Mouse (Mus musculus) heart, embryonic 10.5 days (tissue): ENCODE results near the gene Trim62. TPM values are rescaled to one million over a fixed set of nuclear protein-coding genes. Genes with fewer than 3 reads are reported as not detected.
A peak's percentile ranks its signal among the peaks of the same experiment; 100 is the strongest.
"Not testable (repeated sequence)": the region's sequence is repeated elsewhere in the genome, so short reads cannot be mapped to it uniquely, and the experiment has no call there.

ENCODE experiments used
- DNase-seq: peaks from one replicate; pipeline ENCODE4 v3.0.0-alpha.2; 2017; ENCODE audit warnings: low spot score
- H3K27ac ChIP-seq: fragments of 300-500 bp; sonication (generic); 2 replicates; pipeline ENCODE4 v1.5.1; 2016; ENCODE audit warnings: mild to moderate bottlenecking
- H3K27me3 ChIP-seq: fragments of 300-500 bp; sonication (generic); 2 replicates; pipeline ENCODE4 v1.6.1; 2016; ENCODE audit warnings: mild to moderate bottlenecking; ENCODE audit not compliant: poor library complexity, insufficient read depth, severe bottlenecking
- H3K36me3 ChIP-seq: fragments of 300-500 bp; sonication (generic); 2 replicates; pipeline ENCODE4 v1.6.1; 2016; ENCODE audit warnings: mild to moderate bottlenecking, moderate library complexity
- H3K4me1 ChIP-seq: fragments of 300-500 bp; sonication (generic); 2 replicates; pipeline ENCODE4 v1.6.1; 2016; ENCODE audit warnings: mild to moderate bottlenecking
- H3K4me3 ChIP-seq: fragments of 300-500 bp; sonication (generic); 2 replicates; pipeline ENCODE4 v1.5.1; 2016; ENCODE audit warnings: mild to moderate bottlenecking, moderate library complexity
- H3K9me3 ChIP-seq: fragments of 300-500 bp; sonication (generic); 2 replicates; pipeline ENCODE4 v1.6.1; 2016; ENCODE audit warnings: mild to moderate bottlenecking, moderate library complexity
- WGBS: fragments of 180-500 bp; shearing (Covaris S2); methylation state at CpG from one replicate; pipeline ENCODE4 v1.1.7; 2016; 5-methylcytosine and 5-hydroxymethylcytosine counted together
- polyA plus RNA-seq: library from polyadenylated mRNA; unstranded; fragments of >200 nt; fragmentation: Nextera tagmentation; extraction: Ambion mirVana; gene quantifications from 2 replicates; pipeline ENCODE4 v1.2.1, GENCODE M21; 2016

Gene Trim62
- polyA plus RNA-seq, 1 experiment from 2014 or later = 6.5 TPM

- DNase-seq, H3K4me3 ChIP-seq, H3K9me3 ChIP-seq, H3K27ac ChIP-seq, H3K36me3 ChIP-seq: not testable (repeated sequence)
- peaks cover 14% of the 10 kb centered on the region; the same call in 1 of the 2 replicates for H3K4me1 ChIP-seq
- 0 out of 2 replicates have a peak, but pooled peaks cover 10% of the 10 kb centered on the region for H3K27me3 ChIP-seq
Observed at GRCm38 (mm10) chr4:128858226-128858625, 25.2 kb upstream of the Trim62 start.

- H3K27ac ChIP-seq = no peak overlapping the region
- no peaks in the 10 kb centered on the region for H3K36me3 ChIP-seq
- H3K4me1 ChIP-seq = peaks cover 14% of the 10 kb centered on the region; the same call in 1 of the 2 replicates
- no peak for DNase-seq
- 0 out of 2 replicates have a peak, but pooled peaks cover 10% of the 10 kb centered on the region for H3K27me3 ChIP-seq
- no peaks in the 10 kb centered on the region for H3K9me3 ChIP-seq
- no peak overlapping the region for H3K4me3 ChIP-seq
- 64% methylated on average over 4 of the region's 4 CpGs for WGBS
Observed at GRCm38 (mm10) chr4:128858878-128859277, 24.5 kb upstream of the Trim62 start.

- 55% methylated on average over 19 of the region's 19 CpGs for WGBS
- Histone ChIP-seq H3K36me3 (no peaks in the 10 kb centered on the region), H3K9me3 (no peaks in the 10 kb centered on the region), H3K4me1 (peaks cover 8% of the 10 kb centered on the region; the same call in 1 of the 2 replicates), H3K4me3 (no peak overlapping the region), H3K27ac (no peak overlapping the region), H3K27me3 (peaks cover 47% of the 10 kb centered on the region)
- no peak for DNase-seq
Observed at GRCm38 (mm10) chr4:128872992-128873391, 10.4 kb upstream of the Trim62 start.

- Histone ChIP-seq H3K27ac (no peak overlapping the region), H3K36me3 (no peaks in the 10 kb centered on the region), H3K4me3 (no peak overlapping the region), H3K4me1 (peaks cover 8% of the 10 kb centered on the region; the same call in 1 of the 2 replicates), H3K27me3 (peaks cover 50% of the 10 kb centered on the region), H3K9me3 (no peaks in the 10 kb centered on the region)
- DNase-seq = no peak
- WGBS = 93% methylated on average over 17 of the region's 17 CpGs
Observed at GRCm38 (mm10) chr4:128874062-128874461, 9.3 kb upstream of the Trim62 start.

- 87% methylated on average over 11 of the region's 11 CpGs for WGBS
- Histone ChIP-seq H3K4me3 (no peak overlapping the region), H3K27me3 (peaks cover 57% of the 10 kb centered on the region), H3K4me1 (peaks cover 15% of the 10 kb centered on the region; the same call in 1 of the 2 replicates), H3K36me3 (no peaks in the 10 kb centered on the region), H3K9me3 (no peaks in the 10 kb centered on the region), H3K27ac (no peak overlapping the region)
- DNase-seq = no peak
Observed at GRCm38 (mm10) chr4:128875439-128875838, 7.9 kb upstream of the Trim62 start.

- DNase-seq = no peak
- no peaks in the 10 kb centered on the region for H3K9me3 ChIP-seq
- H3K4me1 ChIP-seq = peaks cover 15% of the 10 kb centered on the region; the same call in 1 of the 2 replicates
- no peak overlapping the region for H3K27ac ChIP-seq
- H3K36me3 ChIP-seq = no peaks in the 10 kb centered on the region
- peaks cover 58% of the 10 kb centered on the region for H3K27me3 ChIP-seq
- 14% methylated on average over 6 of the region's 6 CpGs for WGBS
- 0 out of 2 replicates have a peak overlapping the region, but pooled peaks have one; percentile 17 for H3K4me3 ChIP-seq
Observed at GRCm38 (mm10) chr4:128877520-128877919, 5.9 kb upstream of the Trim62 start.

- Histone ChIP-seq H3K4me3 (no peak overlapping the region), H3K27ac (0 out of 2 replicates have a peak overlapping the region, but pooled peaks have one; percentile 4), H3K36me3 (no peaks in the 10 kb centered on the region), H3K27me3 (peaks cover 49% of the 10 kb centered on the region), H3K9me3 (no peaks in the 10 kb centered on the region), H3K4me1 (peaks cover 29% of the 10 kb centered on the region)
- 16% methylated on average over 13 of the region's 13 CpGs for WGBS
- DNase-seq = no peak
Observed at GRCm38 (mm10) chr4:128878901-128879491, 4.4 kb upstream of the Trim62 start.

- H3K27ac ChIP-seq = peak overlapping the region; percentile 87
- H3K27me3 ChIP-seq = peaks cover 44% of the 10 kb centered on the region
- H3K4me1 ChIP-seq = peaks cover 35% of the 10 kb centered on the region
- H3K4me3 ChIP-seq = peak overlapping the region; percentile 89
- no peaks in the 10 kb centered on the region for H3K9me3 ChIP-seq
- peak; percentile 79 for DNase-seq
- peaks cover 12% of the 10 kb centered on the region; the same call in 1 of the 2 replicates for H3K36me3 ChIP-seq
- WGBS = under 1% methylated on average over 94 of the region's 94 CpGs
Observed at GRCm38 (mm10) chr4:128883801-128884710, 676 bp downstream of the Trim62 start.

GRCm38 (mm10) chr4:128884711-128885095, 1.3 kb downstream of the Trim62 start:
- peaks cover 39% of the 10 kb centered on the region for H3K27me3 ChIP-seq
- 0 out of 2 replicates have a peak overlapping the region, but pooled peaks have one; percentile 87 for H3K27ac ChIP-seq
- H3K36me3 ChIP-seq = peaks cover 12% of the 10 kb centered on the region; the same call in 1 of the 2 replicates
- no peak for DNase-seq
- no peaks in the 10 kb centered on the region for H3K9me3 ChIP-seq
- WGBS = 54% methylated on average over 5 of the region's 5 CpGs
- peak overlapping the region; percentile 89 for H3K4me3 ChIP-seq
- peaks cover 29% of the 10 kb centered on the region for H3K4me1 ChIP-seq

- peaks cover 12% of the 10 kb centered on the region; the same call in 1 of the 2 replicates for H3K36me3 ChIP-seq
- DNase-seq = no peak
- no peaks in the 10 kb centered on the region for H3K9me3 ChIP-seq
- 93% methylated on average over 8 of the region's 8 CpGs for WGBS
- H3K4me1 ChIP-seq = peaks cover 29% of the 10 kb centered on the region
- H3K4me3 ChIP-seq = no peak overlapping the region
- no peak overlapping the region for H3K27ac ChIP-seq
- H3K27me3 ChIP-seq = peaks cover 42% of the 10 kb centered on the region
Observed at GRCm38 (mm10) chr4:128885540-128885939, 2.2 kb downstream of the Trim62 start.

GRCm38 (mm10) chr4:128886571-128886970, 3.2 kb downstream of the Trim62 start:
- Histone ChIP-seq H3K4me1 (peaks cover 29% of the 10 kb centered on the region), H3K27me3 (peaks cover 42% of the 10 kb centered on the region), H3K36me3 (peaks cover 12% of the 10 kb centered on the region; the same call in 1 of the 2 replicates), H3K27ac (no peak overlapping the region), H3K9me3 (no peaks in the 10 kb centered on the region), H3K4me3 (no peak overlapping the region)
- 57% methylated on average over 5 of the region's 5 CpGs for WGBS
- DNase-seq = no peak

- DNase-seq = no peak
- Histone ChIP-seq H3K4me3 (no peak overlapping the region), H3K9me3 (no peaks in the 10 kb centered on the region), H3K27me3 (peaks cover 39% of the 10 kb centered on the region), H3K36me3 (peaks cover 12% of the 10 kb centered on the region; the same call in 1 of the 2 replicates), H3K4me1 (peaks cover 29% of the 10 kb centered on the region), H3K27ac (no peak overlapping the region)
- WGBS = 83% methylated on average over 10 of the region's 10 CpGs
Observed at GRCm38 (mm10) chr4:128887026-128887425, 3.6 kb downstream of the Trim62 start.

- 67% methylated on average over 9 of the region's 9 CpGs for WGBS
- Histone ChIP-seq H3K36me3 (peaks cover 12% of the 10 kb centered on the region; the same call in 1 of the 2 replicates), H3K27ac (no peak overlapping the region), H3K9me3 (no peaks in the 10 kb centered on the region), H3K27me3 (peaks cover 33% of the 10 kb centered on the region), H3K4me3 (no peak overlapping the region), H3K4me1 (peaks cover 28% of the 10 kb centered on the region)
- no peak for DNase-seq
Observed at GRCm38 (mm10) chr4:128887641-128888091, 4.3 kb downstream of the Trim62 start.
